Mouse (Mus musculus) bone marrow macrophage, adult 2 months (primary cell): ENCODE results near the gene Rnaseh1.

Experiments used
- CTCF ChIP-seq: IDR thresholded peaks from 2 replicates; pipeline ENCODE4 v1.5.1; 2012; ENCODE audit warnings: low read depth, mild to moderate bottlenecking, low read length, moderate library complexity
- POLR2A ChIP-seq: IDR thresholded peaks from 2 replicates; pipeline ENCODE4 v1.6.1; 2012; ENCODE audit warnings: mild to moderate bottlenecking, low read depth, low read length, borderline replicate concordance

- no peak for TF ChIP-seq POLR2A
- TF ChIP-seq CTCF = no peak
Measured at GRCm38 (mm10) chr12:28697821-28698595, 48.6 kb downstream of the Rnaseh1 start.
